Mouse (Mus musculus): ENCODE measurements at regions not wholly inside any gene's neighbourhood (a gene's known extent, or its start where the extent isn't known, plus 50 kb on each side); places are given as distances from the start of the nearest gene placed in this dataset.

DNA sequence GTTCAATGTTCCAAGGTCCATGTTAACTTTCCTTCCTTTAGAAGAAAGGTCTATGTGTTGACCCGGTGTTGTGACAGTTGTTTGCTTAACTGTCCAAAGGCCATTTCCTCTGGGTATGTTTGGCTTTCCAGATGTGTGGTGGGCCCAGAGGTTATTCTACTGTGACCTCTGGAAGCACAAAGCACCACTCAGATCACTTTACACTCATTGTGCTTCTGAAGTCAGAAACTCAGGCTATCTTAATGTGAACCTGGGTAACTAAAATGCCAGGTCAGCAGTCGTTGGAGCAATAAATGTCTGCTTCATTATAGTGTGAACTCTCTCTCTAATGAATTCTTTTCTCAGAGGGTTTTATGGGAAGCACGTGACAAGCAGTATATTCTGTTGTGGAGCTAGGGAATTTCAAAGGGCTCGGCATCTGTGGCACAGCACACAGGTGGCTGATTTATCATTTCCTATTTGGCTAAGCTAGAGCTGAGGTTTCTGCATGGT lies 68.5 kb upstream of the Klf12 start:
- DNase-seq (ENCODE audit: low spot score in 2 of 2): no peak

DNA sequence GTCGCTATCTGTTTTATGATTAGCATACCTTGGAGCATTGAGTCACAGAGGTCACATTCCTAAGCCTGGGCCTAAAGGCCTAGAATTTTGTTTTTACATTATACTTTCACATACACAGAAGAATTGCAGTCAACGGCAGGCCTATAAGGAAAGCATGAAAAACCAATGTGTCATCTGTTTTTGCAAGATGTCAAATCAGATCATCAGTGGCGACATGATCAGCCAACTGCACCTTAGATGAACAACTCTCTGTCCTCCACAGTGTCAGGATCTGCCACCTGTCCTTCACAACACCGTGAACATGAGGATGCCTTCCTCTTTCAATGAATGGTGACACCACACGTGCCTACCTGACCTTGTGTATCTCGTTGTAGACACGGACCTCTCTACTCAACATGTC lies 66.5 kb upstream of the Klf12 start:
- DNase-seq (ENCODE audit: low spot score in 2 of 2): no peak

DNA sequence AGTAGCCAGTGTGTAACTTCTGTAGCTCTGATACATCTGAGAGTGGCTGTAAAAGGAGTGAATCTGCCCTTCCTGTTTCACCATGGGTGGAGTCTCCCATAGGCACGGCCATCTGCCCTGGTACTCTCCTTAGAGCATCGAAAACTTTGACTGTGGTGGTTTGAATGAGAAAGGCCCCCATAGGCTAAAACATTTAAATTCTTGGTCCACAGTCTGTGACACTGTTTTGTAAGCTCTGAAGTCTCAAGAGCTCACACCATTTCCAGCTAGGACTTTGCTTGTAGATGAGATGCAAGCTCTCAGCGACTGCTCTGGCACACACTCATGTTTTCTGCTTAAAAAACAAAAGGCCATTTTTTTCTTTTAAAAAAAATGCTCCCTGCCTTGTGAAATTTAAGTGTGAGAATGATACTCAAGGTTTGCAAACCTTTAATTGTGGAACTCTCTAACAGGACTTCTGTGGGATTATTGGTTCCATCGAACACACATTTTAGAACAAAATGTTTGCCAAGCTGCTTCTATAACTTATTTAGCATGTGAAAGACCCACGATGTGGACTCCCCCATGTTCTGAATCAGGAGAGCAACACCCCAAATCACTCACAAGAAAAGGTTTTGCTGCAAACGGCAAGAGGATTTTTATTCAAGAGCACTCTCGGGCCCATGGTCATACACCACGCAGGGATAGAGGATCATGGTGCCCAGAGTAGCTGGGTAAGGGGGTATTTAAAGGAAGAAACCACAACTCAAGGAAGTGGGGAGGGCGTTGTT lies 65.7 kb upstream of the Klf12 start:
- DNase-seq (ENCODE audit: low spot score in 2 of 2): no peak

GRCm38 (mm10) chr14:100348336-100349164 lies 64.1 kb upstream of the Klf12 start:
- no peak for DNase-seq (ENCODE audit: low spot score in 2 of 2)

GRCm38 (mm10) chr14:100336926-100337325 lies 52.4 kb upstream of the Klf12 start:
- DNase-seq (ENCODE audit: low spot score in 2 of 2): no peak
